Mouse (Mus musculus) limb, embryonic 14.5 days (tissue): ENCODE data around the gene Iqgap1. TPM values are rescaled to one million over a fixed set of nuclear protein-coding genes. Genes with fewer than 3 reads are reported as not detected.

Experiments used
- ATAC-seq: fragments of 200-750 bp; cut with Nextera tagmentation; 2 replicates; pipeline ENCODE4 v1.8.0; 2017; ENCODE audit warnings: low read depth, moderate number of reproducible peaks, moderate TSS enrichment; ENCODE audit not compliant: low FRiP score
- DNase-seq: peaks from one replicate; pipeline ENCODE4 v3.0.0-alpha.2; 2015; ENCODE audit warnings: low spot score
- H3K27ac ChIP-seq: fragments of 300-500 bp; sonication (generic); replicated peaks from 2 replicates; pipeline ENCODE4 v1.5.1; 2014; ENCODE audit warnings: low read depth, mild to moderate bottlenecking, low read length, moderate library complexity, mixed read lengths
- H3K27me3 ChIP-seq: fragments of 300-500 bp; sonication (generic); 2 replicates; pipeline ENCODE4 v1.6.1; 2014; ENCODE audit warnings: low read length, mixed read lengths; ENCODE audit not compliant: control insufficient read depth, insufficient read depth
- H3K36me3 ChIP-seq: fragments of 300-500 bp; sonication (generic); 2 replicates; pipeline ENCODE4 v1.6.1; 2014; ENCODE audit warnings: mild to moderate bottlenecking, low read length, moderate library complexity, mixed read lengths; ENCODE audit not compliant: control insufficient read depth, insufficient read depth
- H3K4me1 ChIP-seq: fragments of 300-500 bp; sonication (generic); 2 replicates; pipeline ENCODE4 v1.6.1; 2014; ENCODE audit warnings: antibody characterized with exemption, low read length, mixed read lengths; ENCODE audit not compliant: control insufficient read depth, insufficient read depth
- H3K4me2 ChIP-seq: fragments of 300-500 bp; sonication (generic); replicated peaks from 2 replicates; pipeline ENCODE4 v1.6.1; 2014; ENCODE audit warnings: low read depth, mild to moderate bottlenecking, low read length, moderate library complexity; ENCODE audit not compliant: severe bottlenecking
- H3K4me3 ChIP-seq: fragments of 300-500 bp; sonication (generic); replicated peaks from 2 replicates; pipeline ENCODE4 v1.5.1; 2014; ENCODE audit warnings: low read length
- H3K9ac ChIP-seq: fragments of 300-500 bp; sonication (generic); 2 replicates; pipeline ENCODE4 v1.6.1; 2014; ENCODE audit warnings: mild to moderate bottlenecking, low read depth, low read length, moderate library complexity; ENCODE audit not compliant: severe bottlenecking
- H3K9me3 ChIP-seq: fragments of 300-500 bp; sonication (generic); 2 replicates; pipeline ENCODE4 v1.6.1; 2016; ENCODE audit warnings: low read length; ENCODE audit not compliant: control insufficient read depth
- POLR2A ChIP-seq: fragments of 200-500 bp; IDR thresholded peaks from 2 replicates; pipeline ENCODE4 v1.8.0; 2012; ENCODE audit warnings: inconsistent platforms, mild to moderate bottlenecking, moderate library complexity, borderline replicate concordance; ENCODE audit not compliant: insufficient read depth, insufficient read length; ENCODE audit errors: extremely low read depth
- WGBS: fragments of 180-500 bp; shearing (Covaris S2); extraction: QIAGEN DNeasy Blood & Tissue Kit; methylation state at CpG from one replicate; pipeline ENCODE4 v1.1.7; 2014; 5-methylcytosine and 5-hydroxymethylcytosine counted together
- polyA plus RNA-seq, 2 experiments: library from polyadenylated mRNA; depleted of rRNA in 1 of 2; stranded (reverse) in 1 of 2; unstranded in 1 of 2; fragments of >200 nt; fragmentation: Nextera tagmentation in 1 of 2; extraction: Ambion mirVana in 1 of 2; gene quantifications; 2 replicates each; pipeline versions ENCODE4 v1.2.1 to v1.2.3; 2012 to 2014

The Iqgap1 gene
- polyA plus RNA-seq, 2 experiments: 43.9 to 93.2 TPM

GRCm38 (mm10) chr7:80865521-80865920 lies 39.7 kb upstream of the Iqgap1 start:
- no peak overlapping the region for H3K4me3 ChIP-seq
- H3K9me3 ChIP-seq: no peaks in the 10 kb centered on the region
- ATAC-seq: no peak
- H3K27me3 ChIP-seq: no peaks in the 10 kb centered on the region
- no peak overlapping the region for H3K9ac ChIP-seq
- H3K36me3 ChIP-seq: peaks cover 67% of the 10 kb centered on the region
- no peak for TF ChIP-seq POLR2A
- no peak for DNase-seq
- H3K4me1 ChIP-seq: peaks cover 12% of the 10 kb centered on the region
- no peak overlapping the region for H3K27ac ChIP-seq
- no peak overlapping the region for H3K4me2 ChIP-seq
- WGBS: 95% methylated on average over 7 of the region's 7 CpGs

DNA sequence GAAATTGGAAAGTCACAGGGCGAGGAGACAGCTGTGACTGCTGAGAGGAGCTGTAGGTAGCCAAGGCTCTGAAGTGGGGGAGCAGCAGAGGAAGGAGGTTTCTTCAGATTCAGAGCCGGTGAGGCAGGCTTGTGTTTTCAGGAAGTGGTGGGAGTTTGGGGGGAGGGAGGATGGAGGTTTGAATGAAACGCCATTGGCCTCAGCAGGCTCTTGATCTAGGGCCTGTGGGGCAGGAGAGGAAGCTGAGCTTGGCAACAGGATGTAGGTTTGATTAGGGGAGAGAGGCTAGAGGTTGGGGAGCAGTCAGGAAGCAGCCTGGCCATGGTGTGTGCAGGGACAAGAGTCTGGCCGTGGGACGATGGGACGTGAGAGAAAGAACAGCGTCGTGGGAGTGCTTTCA lies 39.1 kb upstream of the Iqgap1 start:
- DNase-seq (no peak), ATAC-seq (no peak)
- H3K4me2 ChIP-seq: no peak overlapping the region
- H3K27ac ChIP-seq: no peak overlapping the region
- H3K36me3 ChIP-seq: peaks cover 63% of the 10 kb centered on the region
- peaks cover 15% of the 10 kb centered on the region for H3K4me1 ChIP-seq
- no peak overlapping the region for H3K4me3 ChIP-seq
- 78% methylated on average over 8 of the region's 8 CpGs for WGBS
- no peaks in the 10 kb centered on the region for H3K27me3 ChIP-seq
- no peak overlapping the region for H3K9ac ChIP-seq
- no peak for TF ChIP-seq POLR2A
- no peaks in the 10 kb centered on the region for H3K9me3 ChIP-seq

DNA sequence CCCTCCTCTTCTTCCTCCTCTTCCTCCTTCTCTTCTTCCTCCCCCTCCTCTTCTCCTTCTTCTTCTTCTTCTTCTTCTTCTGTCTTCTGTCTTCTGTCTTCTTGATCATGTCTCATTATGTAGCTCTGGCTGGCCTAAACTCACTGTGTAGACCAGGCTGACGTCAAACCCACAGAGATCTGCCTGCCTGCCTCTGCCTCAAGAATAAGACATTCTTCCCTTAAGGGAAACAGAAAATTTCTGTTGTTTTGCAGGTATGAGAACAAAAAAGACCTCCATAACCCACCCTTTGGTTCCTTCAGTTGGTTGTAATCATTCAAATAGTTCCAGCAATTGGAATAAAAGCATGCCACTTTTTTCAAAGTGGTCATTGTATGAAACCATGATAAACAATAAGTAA lies 38.4 kb upstream of the Iqgap1 start:
- Histone ChIP-seq H3K9me3 (no peaks in the 10 kb centered on the region), H3K4me1 (peaks cover 15% of the 10 kb centered on the region), H3K27ac (no peak overlapping the region), H3K4me2 (no peak overlapping the region), H3K27me3 (no peaks in the 10 kb centered on the region), H3K4me3 (no peak overlapping the region), H3K9ac (no peak overlapping the region), H3K36me3 (peaks cover 56% of the 10 kb centered on the region)
- ATAC-seq (no peak), DNase-seq (no peak)
- WGBS: 73% methylated on average over 1 of the region's 1 CpGs
- no peak for TF ChIP-seq POLR2A

GRCm38 (mm10) chr7:80863520-80863919 lies 37.7 kb upstream of the Iqgap1 start:
- no peak for DNase-seq
- Histone ChIP-seq H3K4me2 (no peak overlapping the region), H3K4me3 (no peak overlapping the region), H3K9me3 (no peaks in the 10 kb centered on the region), H3K9ac (no peak overlapping the region), H3K27ac (no peak overlapping the region), H3K36me3 (peaks cover 50% of the 10 kb centered on the region), H3K4me1 (peaks cover 15% of the 10 kb centered on the region), H3K27me3 (no peaks in the 10 kb centered on the region)
- no peak for ATAC-seq
- 88% methylated on average over 5 of the region's 5 CpGs for WGBS
- TF ChIP-seq POLR2A: no peak

GRCm38 (mm10) chr7:80862475-80862874 lies 36.7 kb upstream of the Iqgap1 start:
- Histone ChIP-seq H3K4me1 (peaks cover 15% of the 10 kb centered on the region), H3K36me3 (peaks cover 40% of the 10 kb centered on the region), H3K27me3 (no peaks in the 10 kb centered on the region), H3K9me3 (no peaks in the 10 kb centered on the region), H3K4me3 (no peak overlapping the region), H3K27ac (no peak overlapping the region), H3K9ac (no peak overlapping the region), H3K4me2 (0 out of 2 replicates have a peak overlapping the region, but pooled peaks have one; percentile 15)
- no peak for TF ChIP-seq POLR2A
- DNase-seq: no peak
- WGBS: 88% methylated on average over 2 of the region's 2 CpGs
- ATAC-seq: no peak

GRCm38 (mm10) chr7:80860729-80861274 lies 35.0 kb upstream of the Iqgap1 start, which contains the start of gene Zscan2:
Zscan2 (plus strand) TSS chr7:80860920.
- Histone ChIP-seq H3K27ac (peak within 1 kb of the TSS; percentile 86), H3K4me2 (peak within 1 kb of the TSS; percentile 83), H3K4me1 (peaks cover 15% of the 10 kb centered on the region), H3K4me3 (peak within 1 kb of the TSS; percentile 72), H3K9me3 (no peaks in the 10 kb centered on the region), H3K36me3 (peaks cover 24% of the 10 kb centered on the region), H3K27me3 (no peaks in the 10 kb centered on the region), H3K9ac (peak within 1 kb of the TSS; percentile 87)
- peak; percentile 98 for DNase-seq
- under 1% methylated on average over 37 of the region's 40 CpGs for WGBS
- ATAC-seq: peak; percentile 99
- 0 out of 2 replicates have a peak, but pooled peaks have one; percentile 36 for TF ChIP-seq POLR2A
